Mouse (Mus musculus) forebrain, embryonic 15.5 days (tissue): ENCODE measurements around the gene Apmap. TPM values are rescaled to one million over a fixed set of nuclear protein-coding genes. Genes with fewer than 3 reads are reported as not detected.
A peak's percentile ranks its signal among the peaks of the same experiment; 100 is the strongest.

ENCODE experiments used
- ATAC-seq: fragments of 200-750 bp; cut with Nextera tagmentation; replicated peaks from 2 replicates; pipeline ENCODE4 v1.8.0; 2017; ENCODE audit warnings: mild to moderate bottlenecking, moderate TSS enrichment, moderate library complexity
- H3K27ac ChIP-seq: fragments of 300-500 bp; sonication (generic); replicated peaks from 2 replicates; pipeline ENCODE4 v1.5.1; 2015; ENCODE audit warnings: mild to moderate bottlenecking, inconsistent platforms
- H3K27me3 ChIP-seq: fragments of 300-500 bp; sonication (generic); 2 replicates; pipeline ENCODE4 v1.6.1; 2015; ENCODE audit warnings: inconsistent platforms
- H3K36me3 ChIP-seq: fragments of 300-500 bp; sonication (generic); 2 replicates; pipeline ENCODE4 v1.6.1; 2015; ENCODE audit warnings: mild to moderate bottlenecking, inconsistent platforms
- H3K4me1 ChIP-seq: fragments of 300-500 bp; sonication (generic); 2 replicates; pipeline ENCODE4 v1.6.1; 2015; ENCODE audit warnings: inconsistent platforms
- H3K4me2 ChIP-seq: fragments of 300-500 bp; sonication (generic); replicated peaks from 2 replicates; pipeline ENCODE4 v1.6.1; 2015; ENCODE audit warnings: mild to moderate bottlenecking, inconsistent platforms
- H3K4me3 ChIP-seq: fragments of 300-500 bp; sonication (generic); 2 replicates; pipeline ENCODE4 v1.5.1; 2015; ENCODE audit warnings: mild to moderate bottlenecking, inconsistent platforms
- H3K9ac ChIP-seq: fragments of 300-500 bp; sonication (generic); replicated peaks from 2 replicates; pipeline ENCODE4 v1.6.1; 2015; ENCODE audit warnings: mild to moderate bottlenecking, inconsistent platforms
- H3K9me3 ChIP-seq: fragments of 300-500 bp; sonication (generic); 2 replicates; pipeline ENCODE4 v1.6.1; 2016; ENCODE audit warnings: inconsistent platforms
- WGBS: fragments of 180-500 bp; shearing (Covaris S2); methylation state at CpG from one replicate; pipeline ENCODE4 v1.1.7; 2015; ENCODE audit warnings: mixed read lengths; 5-methylcytosine and 5-hydroxymethylcytosine counted together
- polyA plus RNA-seq: library from polyadenylated mRNA; unstranded; fragments of >200 nt; fragmentation: Nextera tagmentation; extraction: Ambion mirVana; gene quantifications from 2 replicates; pipeline ENCODE4 v1.2.1, GENCODE M21; 2015

The Apmap gene
- polyA plus RNA-seq, 1 experiment from 2014 or later = 41.0 TPM

- peak overlapping the region; percentile 95 for H3K27ac ChIP-seq
- peak; percentile 99 for ATAC-seq
- H3K4me2 ChIP-seq = peak overlapping the region; percentile 27
- peaks cover 36% of the 10 kb centered on the region for H3K4me1 ChIP-seq
- H3K36me3 ChIP-seq = peaks cover 12% of the 10 kb centered on the region
- 12% methylated on average over 8 of the region's 8 CpGs for WGBS
- H3K27me3 ChIP-seq = no peaks in the 10 kb centered on the region
- no peak overlapping the region for H3K4me3 ChIP-seq
- no peaks in the 10 kb centered on the region for H3K9me3 ChIP-seq
- 0 out of 2 replicates have a peak overlapping the region, but pooled peaks have one; percentile 19 for H3K9ac ChIP-seq
Measured at GRCm38 (mm10) chr2:150643726-150644415, 35.5 kb upstream of the Apmap start.

- 25% methylated on average over 1 of the region's 1 CpGs for WGBS
Measured at GRCm38 (mm10) chr2:150643166-150643565, 34.8 kb upstream of the Apmap start.

GRCm38 (mm10) chr2:150638370-150638733 lies 30.0 kb upstream of the Apmap start:
- H3K27me3 ChIP-seq = no peaks in the 10 kb centered on the region
- no peak for ATAC-seq
- no peaks in the 10 kb centered on the region for H3K9me3 ChIP-seq
- H3K27ac ChIP-seq = peak overlapping the region; percentile 80
- H3K36me3 ChIP-seq = peaks cover 32% of the 10 kb centered on the region
- H3K9ac ChIP-seq = no peak overlapping the region
- no peak overlapping the region for H3K4me2 ChIP-seq
- H3K4me3 ChIP-seq = no peak overlapping the region
- 35% methylated on average over 2 of the region's 2 CpGs for WGBS
- H3K4me1 ChIP-seq = peaks cover 17% of the 10 kb centered on the region

More at GRCm38 (mm10) chr2:150643166-150643565, 34.8 kb upstream of the Apmap start:
- Histone ChIP-seq H3K27me3 (no peaks in the 10 kb centered on the region), H3K27ac (peak overlapping the region; percentile 95), H3K4me1 (peaks cover 33% of the 10 kb centered on the region), H3K4me2 (no peak overlapping the region), H3K4me3 (no peak overlapping the region), H3K9ac (no peak overlapping the region), H3K36me3 (peaks cover 14% of the 10 kb centered on the region), H3K9me3 (no peaks in the 10 kb centered on the region)
- ATAC-seq = no peak

- WGBS = 29% methylated on average over 6 of the region's 6 CpGs
- peak; percentile 71 for ATAC-seq
Measured at GRCm38 (mm10) chr2:150637702-150638369, 29.5 kb upstream of the Apmap start.

GRCm38 (mm10) chr2:150635877-150636446 lies 27.6 kb upstream of the Apmap start:
- H3K4me1 ChIP-seq = peaks cover 14% of the 10 kb centered on the region
- no peak for ATAC-seq
- 69% methylated on average over 3 of the region's 3 CpGs for WGBS
- no peaks in the 10 kb centered on the region for H3K27me3 ChIP-seq
- H3K4me3 ChIP-seq = no peak overlapping the region
- H3K36me3 ChIP-seq = peaks cover 29% of the 10 kb centered on the region
- H3K9ac ChIP-seq = no peak overlapping the region
- no peaks in the 10 kb centered on the region for H3K9me3 ChIP-seq
- H3K27ac ChIP-seq = no peak overlapping the region
- no peak overlapping the region for H3K4me2 ChIP-seq

More at GRCm38 (mm10) chr2:150637702-150638369, 29.5 kb upstream of the Apmap start:
- Histone ChIP-seq H3K9me3 (no peaks in the 10 kb centered on the region), H3K27me3 (no peaks in the 10 kb centered on the region), H3K27ac (peak overlapping the region; percentile 80), H3K4me2 (no peak overlapping the region; the same call in 1 of the 2 replicates), H3K4me3 (no peak overlapping the region), H3K36me3 (peaks cover 33% of the 10 kb centered on the region), H3K4me1 (peaks cover 14% of the 10 kb centered on the region), H3K9ac (no peak overlapping the region)

- Histone ChIP-seq H3K27me3 (no peaks in the 10 kb centered on the region), H3K9ac (no peak overlapping the region), H3K36me3 (peaks cover 43% of the 10 kb centered on the region), H3K4me1 (no peaks in the 10 kb centered on the region), H3K4me2 (no peak overlapping the region), H3K27ac (no peak overlapping the region), H3K9me3 (no peaks in the 10 kb centered on the region), H3K4me3 (no peak overlapping the region)
- ATAC-seq = no peak
- WGBS = 94% methylated on average over 4 of the region's 4 CpGs
Measured at GRCm38 (mm10) chr2:150629255-150629654, 20.9 kb upstream of the Apmap start.

- H3K4me3 ChIP-seq = no peak overlapping the region
- H3K4me1 ChIP-seq = no peaks in the 10 kb centered on the region
- no peak overlapping the region for H3K4me2 ChIP-seq
- WGBS = 75% methylated on average over 6 of the region's 6 CpGs
- H3K27me3 ChIP-seq = no peaks in the 10 kb centered on the region
- ATAC-seq = no peak
- H3K27ac ChIP-seq = no peak overlapping the region
- H3K36me3 ChIP-seq = peaks cover 44% of the 10 kb centered on the region
- H3K9me3 ChIP-seq = no peaks in the 10 kb centered on the region
- H3K9ac ChIP-seq = no peak overlapping the region
Measured at GRCm38 (mm10) chr2:150627140-150627539, 18.8 kb upstream of the Apmap start.

- Histone ChIP-seq H3K9ac (no peak overlapping the region), H3K4me2 (no peak overlapping the region), H3K4me1 (no peaks in the 10 kb centered on the region), H3K9me3 (no peaks in the 10 kb centered on the region), H3K27ac (no peak overlapping the region), H3K36me3 (peaks cover 52% of the 10 kb centered on the region), H3K27me3 (no peaks in the 10 kb centered on the region), H3K4me3 (no peak overlapping the region)
- ATAC-seq = no peak
- 93% methylated on average over 8 of the region's 8 CpGs for WGBS
Measured at GRCm38 (mm10) chr2:150624926-150625325, 16.6 kb upstream of the Apmap start.

- WGBS = 91% methylated on average over 3 of the region's 3 CpGs
- Histone ChIP-seq H3K9ac (no peak overlapping the region), H3K36me3 (peaks cover 60% of the 10 kb centered on the region), H3K9me3 (no peaks in the 10 kb centered on the region), H3K4me1 (no peaks in the 10 kb centered on the region), H3K4me2 (no peak overlapping the region), H3K27me3 (no peaks in the 10 kb centered on the region), H3K27ac (no peak overlapping the region), H3K4me3 (no peak overlapping the region)
- no peak for ATAC-seq
Measured at GRCm38 (mm10) chr2:150623957-150624356, 15.6 kb upstream of the Apmap start.

- no peaks in the 10 kb centered on the region for H3K4me1 ChIP-seq
- peaks cover 54% of the 10 kb centered on the region for H3K36me3 ChIP-seq
- WGBS = 77% methylated on average over 3 of the region's 3 CpGs
- no peak for ATAC-seq
- no peaks in the 10 kb centered on the region for H3K27me3 ChIP-seq
- H3K4me3 ChIP-seq = no peak overlapping the region
- no peak overlapping the region for H3K9ac ChIP-seq
- H3K9me3 ChIP-seq = no peaks in the 10 kb centered on the region
- H3K27ac ChIP-seq = no peak overlapping the region
- H3K4me2 ChIP-seq = no peak overlapping the region
Measured at GRCm38 (mm10) chr2:150621698-150622097, 13.3 kb upstream of the Apmap start.

- WGBS = 85% methylated on average over 3 of the region's 3 CpGs
Measured at GRCm38 (mm10) chr2:150610097-150610496, 1.7 kb upstream of the Apmap start.

GRCm38 (mm10) chr2:150608872-150609560 lies 649 bp upstream of the Apmap start:
- Histone ChIP-seq H3K27me3 (no peaks in the 10 kb centered on the region), H3K4me2 (peak overlapping the region; percentile 80), H3K4me1 (peaks cover 15% of the 10 kb centered on the region), H3K9ac (peak overlapping the region; percentile 85), H3K4me3 (peak overlapping the region; percentile 93), H3K36me3 (no peaks in the 10 kb centered on the region), H3K27ac (peak overlapping the region; percentile 63), H3K9me3 (no peaks in the 10 kb centered on the region)
- peak; percentile 57 for ATAC-seq
- under 1% methylated on average over 10 of the region's 10 CpGs for WGBS

More at GRCm38 (mm10) chr2:150610097-150610496, 1.7 kb upstream of the Apmap start:
- peaks cover 15% of the 10 kb centered on the region for H3K4me1 ChIP-seq
- H3K9me3 ChIP-seq = no peaks in the 10 kb centered on the region
- H3K9ac ChIP-seq = no peak overlapping the region
- H3K4me3 ChIP-seq = no peak overlapping the region
- no peak overlapping the region for H3K4me2 ChIP-seq
- ATAC-seq = no peak
- H3K27ac ChIP-seq = no peak overlapping the region
- no peaks in the 10 kb centered on the region for H3K27me3 ChIP-seq
- no peaks in the 10 kb centered on the region for H3K36me3 ChIP-seq
